Mouse (Mus musculus) embryonic facial prominence, embryonic 14.5 days (tissue): ENCODE data around the gene Sdk1. TPM values are rescaled to one million over a fixed set of nuclear protein-coding genes. Genes with fewer than 3 reads are reported as not detected.
"Not testable (repeated sequence)": the region's sequence is repeated elsewhere in the genome, so short reads cannot be mapped to it uniquely, and the experiment has no call there.

ENCODE experiments used
- ATAC-seq: fragments of 200-750 bp; cut with Nextera tagmentation; 2 replicates; pipeline ENCODE4 v1.8.0; 2017; ENCODE audit warnings: low read depth, moderate number of reproducible peaks, moderate TSS enrichment
- DNase-seq: peaks from one replicate; pipeline ENCODE4 v3.0.0-alpha.2; 2015; ENCODE audit warnings: low spot score
- H3K27ac ChIP-seq: fragments of 300-500 bp; sonication (generic); replicated peaks from 2 replicates; pipeline ENCODE4 v1.5.1; 2014; ENCODE audit warnings: low read depth, mild to moderate bottlenecking, low read length, moderate library complexity
- H3K27me3 ChIP-seq: fragments of 300-500 bp; sonication (generic); replicated peaks from 2 replicates; pipeline ENCODE4 v1.6.1; 2014; ENCODE audit warnings: low read length; ENCODE audit not compliant: control insufficient read depth, insufficient read depth
- H3K36me3 ChIP-seq: fragments of 300-500 bp; sonication (generic); 2 replicates; pipeline ENCODE4 v1.6.1; 2014; ENCODE audit warnings: low read length, mixed read lengths; ENCODE audit not compliant: control insufficient read depth, insufficient read depth
- H3K4me1 ChIP-seq: fragments of 300-500 bp; sonication (generic); 2 replicates; pipeline ENCODE4 v1.6.1; 2014; ENCODE audit warnings: antibody characterized with exemption, low read length; ENCODE audit not compliant: control insufficient read depth, insufficient read depth
- H3K4me2 ChIP-seq: fragments of 300-500 bp; sonication (generic); 2 replicates; pipeline ENCODE4 v1.6.1; 2014; ENCODE audit warnings: low read depth, mild to moderate bottlenecking, low read length, moderate library complexity, mixed read lengths
- H3K4me3 ChIP-seq: fragments of 300-500 bp; sonication (generic); 2 replicates; pipeline ENCODE4 v1.5.1; 2014; ENCODE audit warnings: low read depth, mild to moderate bottlenecking, low read length
- H3K9ac ChIP-seq: fragments of 300-500 bp; sonication (generic); 2 replicates; pipeline ENCODE4 v1.6.1; 2014; ENCODE audit warnings: low read depth, mild to moderate bottlenecking, low read length, moderate library complexity, mixed read lengths
- H3K9me3 ChIP-seq: fragments of 300-500 bp; sonication (generic); 2 replicates; pipeline ENCODE4 v1.6.1; 2016; ENCODE audit warnings: low read length; ENCODE audit not compliant: control insufficient read depth
- WGBS: fragments of 180-500 bp; shearing (Covaris S2); extraction: QIAGEN DNeasy Blood & Tissue Kit; methylation state at CpG from one replicate; pipeline ENCODE4 v1.1.7; 2014; 5-methylcytosine and 5-hydroxymethylcytosine counted together
- polyA plus RNA-seq: library from polyadenylated mRNA; unstranded; fragments of >200 nt; fragmentation: Nextera tagmentation; extraction: Ambion mirVana; gene quantifications from 2 replicates; pipeline ENCODE4 v1.2.1, GENCODE M21; 2014

Sdk1 gene
- polyA plus RNA-seq, 1 experiment from 2014 or later: 2.7 TPM

DNA sequence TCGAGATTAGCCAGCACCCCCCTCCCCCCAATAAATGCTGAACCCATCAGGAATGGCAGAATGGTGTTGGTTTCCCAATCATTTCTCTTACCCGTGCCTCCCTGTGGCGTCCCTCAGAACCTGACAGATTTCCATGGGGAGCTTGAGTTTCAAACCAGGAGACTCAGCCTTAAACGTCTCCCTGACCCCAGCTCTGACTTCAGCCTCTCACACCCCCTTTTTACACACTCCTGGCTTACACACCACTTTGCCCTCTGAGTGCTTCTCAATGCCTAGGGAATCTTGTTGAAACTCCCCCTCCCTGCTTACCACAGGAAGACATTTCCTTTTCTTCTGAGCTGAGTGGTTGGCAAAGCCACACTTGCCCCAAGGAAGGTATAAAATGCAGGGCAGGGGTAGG, 392.0 kb downstream of the Sdk1 start:
- Histone ChIP-seq H3K4me2 (no peak overlapping the region), H3K9ac (no peak overlapping the region), H3K4me3 (no peak overlapping the region), H3K27me3 (no peaks in the 10 kb centered on the region), H3K4me1 (peaks cover 11% of the 10 kb centered on the region; the same call in 1 of the 2 replicates), H3K27ac (no peak overlapping the region), H3K36me3 (no peaks in the 10 kb centered on the region), H3K9me3 (no peaks in the 10 kb centered on the region)
- 56% methylated on average over 4 of the region's 4 CpGs for WGBS
- ATAC-seq: no peak
- DNase-seq: no peak

DNA sequence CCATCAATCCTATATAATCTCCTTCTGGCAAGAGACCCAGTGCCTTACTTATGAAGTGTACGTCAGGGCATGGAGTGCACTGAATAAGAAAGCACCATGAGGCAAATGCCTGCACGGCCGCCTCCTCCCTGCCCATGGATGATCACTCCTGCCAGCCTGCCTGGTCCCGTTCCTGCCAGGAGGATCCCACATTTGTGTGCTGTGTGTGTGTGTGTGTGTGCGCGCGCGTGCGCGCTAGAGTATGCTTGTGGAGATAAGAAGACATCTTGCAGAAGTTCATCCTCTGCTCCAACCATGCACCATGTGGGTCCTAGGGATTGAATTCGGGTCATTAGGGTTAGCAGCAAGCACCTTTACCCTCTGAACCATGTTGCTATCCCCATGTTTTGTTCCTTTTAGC, 395.1 kb downstream of the Sdk1 start:
- no peaks in the 10 kb centered on the region for H3K36me3 ChIP-seq
- no peak overlapping the region for H3K4me2 ChIP-seq
- H3K9ac ChIP-seq: no peak overlapping the region
- no peak overlapping the region for H3K27ac ChIP-seq
- DNase-seq (no peak), ATAC-seq (no peak)
- H3K4me3 ChIP-seq: no peak overlapping the region
- WGBS: 89% methylated on average over 11 of the region's 11 CpGs
- H3K27me3 ChIP-seq: no peaks in the 10 kb centered on the region
- peaks cover 8% of the 10 kb centered on the region; the same call in 1 of the 2 replicates for H3K4me1 ChIP-seq
- H3K9me3 ChIP-seq: no peaks in the 10 kb centered on the region

GRCm38 (mm10) chr5:141637054-141637453, 395.8 kb downstream of the Sdk1 start:
- ATAC-seq, H3K4me1 ChIP-seq, H3K9ac ChIP-seq, H3K4me3 ChIP-seq, DNase-seq, H3K27me3 ChIP-seq, H3K27ac ChIP-seq, H3K36me3 ChIP-seq, H3K4me2 ChIP-seq, H3K9me3 ChIP-seq: not testable (repeated sequence)
- WGBS: 73% methylated on average over 3 of the region's 3 CpGs

- no peak overlapping the region for H3K9ac ChIP-seq
- no peak overlapping the region for H3K4me2 ChIP-seq
- DNase-seq (no peak), ATAC-seq (no peak)
- 78% methylated on average over 5 of the region's 5 CpGs for WGBS
- no peak overlapping the region for H3K4me3 ChIP-seq
- H3K36me3 ChIP-seq: no peaks in the 10 kb centered on the region
- no peaks in the 10 kb centered on the region for H3K9me3 ChIP-seq
- no peaks in the 10 kb centered on the region for H3K4me1 ChIP-seq
- no peaks in the 10 kb centered on the region for H3K27me3 ChIP-seq
- H3K27ac ChIP-seq: no peak overlapping the region
These were observed 404.4 kb downstream of the Sdk1 start for GRCm38 (mm10) chr5:141645671-141646070.

DNA sequence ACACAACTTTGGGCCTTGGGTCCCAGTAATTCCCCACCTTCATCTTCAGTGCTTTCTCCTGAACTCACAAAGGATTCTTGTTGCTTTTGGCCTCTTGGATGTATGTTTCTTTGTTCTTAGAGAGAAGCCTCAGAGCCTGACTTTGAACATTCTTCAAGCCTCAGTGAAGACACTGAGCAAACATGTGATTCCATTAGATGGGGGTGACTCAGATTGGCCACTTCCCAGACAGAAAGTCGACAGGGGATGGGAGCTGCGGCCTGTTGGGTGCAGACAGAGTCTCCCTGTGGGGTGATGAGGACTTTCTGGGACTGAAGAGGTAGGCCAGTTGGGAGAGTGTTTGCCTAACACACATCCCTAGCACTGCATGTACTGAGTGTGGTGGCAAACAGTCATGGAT, 405.3 kb downstream of the Sdk1 start:
- Histone ChIP-seq H3K4me2 (no peak overlapping the region), H3K9me3 (no peaks in the 10 kb centered on the region), H3K36me3 (no peaks in the 10 kb centered on the region), H3K4me1 (no peaks in the 10 kb centered on the region), H3K27me3 (no peaks in the 10 kb centered on the region), H3K9ac (no peak overlapping the region), H3K4me3 (no peak overlapping the region), H3K27ac (no peak overlapping the region)
- WGBS: 70% methylated on average over 2 of the region's 2 CpGs
- ATAC-seq (no peak), DNase-seq (no peak)

DNA sequence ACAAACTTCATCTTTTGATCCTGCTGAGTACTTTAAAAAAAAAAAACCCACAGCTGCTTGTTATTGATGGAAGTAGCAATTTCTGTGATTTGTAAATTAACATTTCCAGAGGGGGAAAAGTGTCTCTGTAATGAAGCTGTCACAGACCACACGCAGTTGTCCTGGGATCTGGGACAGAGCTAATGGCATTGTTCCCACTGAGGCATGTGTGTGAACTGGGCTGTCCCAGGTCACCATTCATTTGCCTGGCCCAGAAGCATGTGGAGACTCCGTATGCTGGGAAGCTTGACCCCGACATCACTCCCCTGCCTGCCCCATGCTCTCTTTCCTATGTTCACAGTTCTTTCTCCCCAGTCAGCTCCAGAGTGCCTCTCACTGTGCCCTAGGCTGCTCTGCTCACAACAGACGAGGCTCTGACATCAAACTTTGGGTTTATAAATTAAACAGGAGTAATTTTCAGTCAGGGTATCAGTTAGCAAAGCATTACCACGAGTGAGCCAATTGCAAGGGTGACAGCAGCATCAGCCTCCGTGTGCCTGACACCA, 408.6 kb downstream of the Sdk1 start:
- Histone ChIP-seq H3K27ac (no peak overlapping the region), H3K4me1 (no peaks in the 10 kb centered on the region), H3K9me3 (no peaks in the 10 kb centered on the region), H3K27me3 (no peaks in the 10 kb centered on the region), H3K4me2 (no peak overlapping the region), H3K36me3 (no peaks in the 10 kb centered on the region), H3K9ac (no peak overlapping the region), H3K4me3 (no peak overlapping the region)
- DNase-seq (no peak), ATAC-seq (no peak)
- WGBS: 49% methylated on average over 6 of the region's 6 CpGs

- Histone ChIP-seq H3K27ac (no peak overlapping the region), H3K4me1 (no peaks in the 10 kb centered on the region), H3K9ac (no peak overlapping the region), H3K36me3 (no peaks in the 10 kb centered on the region), H3K4me3 (no peak overlapping the region), H3K27me3 (no peaks in the 10 kb centered on the region), H3K4me2 (no peak overlapping the region), H3K9me3 (no peaks in the 10 kb centered on the region)
- ATAC-seq (no peak), DNase-seq (no peak)
- WGBS: 85% methylated on average over 4 of the region's 4 CpGs
These were observed 410.5 kb downstream of the Sdk1 start for GRCm38 (mm10) chr5:141651690-141652377.

- H3K4me1 ChIP-seq: no peaks in the 10 kb centered on the region
- DNase-seq (no peak), ATAC-seq (no peak)
- H3K27me3 ChIP-seq: no peaks in the 10 kb centered on the region
- H3K9ac ChIP-seq: no peak overlapping the region
- 65% methylated on average over 1 of the region's 1 CpGs for WGBS
- H3K36me3 ChIP-seq: no peaks in the 10 kb centered on the region
- H3K9me3 ChIP-seq: no peaks in the 10 kb centered on the region
- H3K27ac ChIP-seq: no peak overlapping the region
- no peak overlapping the region for H3K4me3 ChIP-seq
- H3K4me2 ChIP-seq: no peak overlapping the region
These were observed 435.1 kb downstream of the Sdk1 start for GRCm38 (mm10) chr5:141676371-141676770.

DNA sequence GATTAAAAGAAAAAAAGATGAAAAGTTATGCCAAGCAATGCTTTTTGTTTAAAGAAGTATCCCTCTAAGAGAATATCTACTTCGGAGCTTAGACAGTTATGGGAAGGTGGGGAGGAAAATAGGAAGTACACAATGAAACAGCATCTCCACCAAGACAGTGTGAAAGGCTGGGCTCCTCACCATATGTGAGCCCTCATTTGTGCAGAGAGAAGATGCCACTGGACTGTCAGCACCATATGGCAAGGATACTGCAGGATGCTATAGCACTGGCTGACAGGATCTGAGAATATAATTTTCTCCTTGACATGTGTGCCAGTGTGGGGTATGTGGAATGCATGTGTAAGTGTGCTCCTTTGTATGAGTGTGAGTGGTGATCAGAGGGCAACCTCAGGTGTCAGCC, 435.7 kb downstream of the Sdk1 start:
- H3K4me2 ChIP-seq: no peak overlapping the region
- H3K9me3 ChIP-seq: no peaks in the 10 kb centered on the region
- no peak overlapping the region for H3K27ac ChIP-seq
- H3K4me1 ChIP-seq: no peaks in the 10 kb centered on the region
- H3K4me3 ChIP-seq: no peak overlapping the region
- no peaks in the 10 kb centered on the region for H3K36me3 ChIP-seq
- H3K27me3 ChIP-seq: no peaks in the 10 kb centered on the region
- H3K9ac ChIP-seq: no peak overlapping the region
- DNase-seq (no peak), ATAC-seq (no peak)
- 84% methylated on average over 1 of the region's 1 CpGs for WGBS
